Mouse (Mus musculus) intestine, embryonic 14.5 days (tissue): ENCODE results near the gene Hk2. TPM values are rescaled to one million over a fixed set of nuclear protein-coding genes. Genes with fewer than 3 reads are reported as not detected.

Source experiments
- ATAC-seq: fragments of 200-750 bp; cut with Nextera tagmentation; replicated peaks from 2 replicates; pipeline ENCODE4 v1.8.0; 2017; ENCODE audit warnings: low read depth, moderate number of reproducible peaks, moderate TSS enrichment, moderate library complexity; ENCODE audit not compliant: low FRiP score, low TSS enrichment
- DNase-seq: peaks from one replicate; pipeline ENCODE4 v3.0.0-alpha.2; 2018; ENCODE audit warnings: low spot score
- H3K27ac ChIP-seq: fragments of 300-500 bp; sonication (generic); 2 replicates; pipeline ENCODE4 v1.5.1; 2014; ENCODE audit warnings: low read depth, mild to moderate bottlenecking, control low read depth
- H3K27me3 ChIP-seq: fragments of 300-500 bp; sonication (generic); replicated peaks from 2 replicates; pipeline ENCODE4 v1.6.1; 2014; ENCODE audit warnings: low read length, control low read depth; ENCODE audit not compliant: control insufficient read depth, insufficient read depth
- H3K36me3 ChIP-seq: fragments of 300-500 bp; sonication (generic); 2 replicates; pipeline ENCODE4 v1.6.1; 2014; ENCODE audit warnings: low read length, control low read depth; ENCODE audit not compliant: control insufficient read depth, insufficient read depth
- H3K4me1 ChIP-seq: fragments of 300-500 bp; sonication (generic); replicated peaks from 2 replicates; pipeline ENCODE4 v1.6.1; 2014; ENCODE audit warnings: low read length, control low read depth, mixed read lengths; ENCODE audit not compliant: control insufficient read depth, insufficient read depth
- H3K4me2 ChIP-seq: fragments of 300-500 bp; sonication (generic); 2 replicates; pipeline ENCODE4 v1.6.1; 2014; ENCODE audit warnings: low read length
- H3K4me3 ChIP-seq: fragments of 300-500 bp; sonication (generic); 2 replicates; pipeline ENCODE4 v1.5.1; 2014; ENCODE audit warnings: low read depth, low read length, control low read depth, mixed read lengths
- H3K9ac ChIP-seq: fragments of 300-500 bp; sonication (generic); 2 replicates; pipeline ENCODE4 v1.6.1; 2014; ENCODE audit warnings: mild to moderate bottlenecking, low read length
- H3K9me3 ChIP-seq: fragments of 300-500 bp; sonication (generic); 2 replicates; pipeline ENCODE4 v1.6.1; 2016; ENCODE audit warnings: low read length, control low read depth; ENCODE audit not compliant: control insufficient read depth
- WGBS: fragments of 180-500 bp; shearing (Covaris S2); extraction: QIAGEN DNeasy Blood & Tissue Kit; methylation state at CpG from one replicate; pipeline ENCODE4 v1.1.7; 2014; 5-methylcytosine and 5-hydroxymethylcytosine counted together
- polyA plus RNA-seq: library from polyadenylated mRNA; unstranded; fragments of >200 nt; fragmentation: Nextera tagmentation; extraction: Ambion mirVana; gene quantifications from 2 replicates; pipeline ENCODE4 v1.2.1, GENCODE M21; 2014

Gene Hk2
- polyA plus RNA-seq, 1 experiment from 2014 or later: 32.3 TPM

GRCm38 (mm10) chr6:82716126-82716525, 58.1 kb downstream of the Hk2 start:
- H3K36me3 ChIP-seq: no peaks in the 10 kb centered on the region
- H3K9me3 ChIP-seq: 0 out of 2 replicates have a peak, but pooled peaks cover 3% of the 10 kb centered on the region
- no peak for DNase-seq
- no peaks in the 10 kb centered on the region for H3K4me1 ChIP-seq
- H3K27ac ChIP-seq: 0 out of 2 replicates have a peak overlapping the region, but pooled peaks have one; percentile 27
- no peak overlapping the region for H3K4me2 ChIP-seq
- no peak for ATAC-seq
- no peaks in the 10 kb centered on the region for H3K27me3 ChIP-seq
- H3K9ac ChIP-seq: no peak overlapping the region
- 62% methylated on average over 4 of the region's 4 CpGs for WGBS
- no peak overlapping the region for H3K4me3 ChIP-seq

DNA sequence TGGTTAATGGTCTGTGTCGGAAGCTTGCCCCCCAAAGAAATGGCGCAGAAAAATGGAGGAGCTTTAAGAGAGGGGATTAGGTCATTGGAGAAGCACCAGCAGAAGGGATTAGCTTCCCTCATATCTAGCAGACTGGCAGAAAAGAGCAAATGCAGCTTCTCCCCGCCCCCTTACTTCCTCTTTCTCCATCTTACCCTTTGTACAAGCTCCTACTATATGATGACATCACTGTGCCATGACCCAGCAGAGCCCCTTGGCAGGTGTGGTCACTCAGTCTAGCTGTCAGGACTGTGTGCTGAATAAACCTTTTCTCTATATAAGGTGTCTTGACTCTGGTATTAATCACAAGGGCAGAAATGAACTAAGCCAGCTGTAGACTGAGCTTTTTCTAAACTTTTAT, 58.6 kb downstream of the Hk2 start:
- H3K4me1 ChIP-seq: no peaks in the 10 kb centered on the region
- H3K27ac ChIP-seq: 0 out of 2 replicates have a peak overlapping the region, but pooled peaks have one; percentile 27
- no peak overlapping the region for H3K4me3 ChIP-seq
- DNase-seq (no peak), ATAC-seq (peak; percentile 42; the same call in 1 of the 2 replicates)
- WGBS: 77% methylated on average over 3 of the region's 3 CpGs
- no peak overlapping the region for H3K4me2 ChIP-seq
- no peaks in the 10 kb centered on the region for H3K27me3 ChIP-seq
- 0 out of 2 replicates have a peak, but pooled peaks cover 3% of the 10 kb centered on the region for H3K9me3 ChIP-seq
- no peak overlapping the region for H3K9ac ChIP-seq
- no peaks in the 10 kb centered on the region for H3K36me3 ChIP-seq

GRCm38 (mm10) chr6:82715253-82715652, 59.0 kb downstream of the Hk2 start:
- Histone ChIP-seq H3K36me3 (no peaks in the 10 kb centered on the region), H3K4me2 (no peak overlapping the region), H3K27ac (0 out of 2 replicates have a peak overlapping the region, but pooled peaks have one; percentile 1), H3K4me1 (no peaks in the 10 kb centered on the region), H3K9ac (no peak overlapping the region), H3K9me3 (0 out of 2 replicates have a peak, but pooled peaks cover 3% of the 10 kb centered on the region), H3K27me3 (no peaks in the 10 kb centered on the region), H3K4me3 (no peak overlapping the region)
- ATAC-seq (no peak), DNase-seq (no peak)
- 86% methylated on average over 6 of the region's 6 CpGs for WGBS

- Histone ChIP-seq H3K27me3 (no peaks in the 10 kb centered on the region), H3K9me3 (0 out of 2 replicates have a peak, but pooled peaks cover 3% of the 10 kb centered on the region), H3K9ac (no peak overlapping the region), H3K36me3 (no peaks in the 10 kb centered on the region), H3K4me2 (no peak overlapping the region), H3K4me3 (no peak overlapping the region), H3K27ac (peak overlapping the region; percentile 1; the same call in 1 of the 2 replicates), H3K4me1 (no peaks in the 10 kb centered on the region)
- ATAC-seq (no peak), DNase-seq (no peak)
- 71% methylated on average over 5 of the region's 5 CpGs for WGBS
Measured at GRCm38 (mm10) chr6:82714841-82715240, 59.4 kb downstream of the Hk2 start.

DNA sequence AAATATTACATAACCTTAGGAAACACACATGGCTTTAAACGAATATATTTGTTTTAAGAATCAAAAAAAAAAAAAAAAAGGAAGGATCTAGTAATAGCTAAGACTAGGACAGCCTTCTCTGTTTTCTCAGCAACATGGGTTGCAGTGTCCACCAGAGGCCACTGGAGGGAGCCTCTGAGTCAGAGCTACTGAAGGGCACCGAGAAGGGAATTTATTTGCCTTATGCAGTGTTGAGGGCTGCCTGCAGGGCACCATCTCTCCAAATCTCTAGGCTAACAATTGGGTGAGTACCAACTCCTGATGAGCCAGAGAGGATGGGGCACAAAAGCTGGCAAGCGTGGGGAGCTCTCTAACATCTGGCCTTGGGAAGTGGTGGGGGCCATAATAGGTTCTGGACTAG, 60.0 kb downstream of the Hk2 start:
- peak; percentile 72 for ATAC-seq
- Histone ChIP-seq H3K27ac (peak overlapping the region; percentile 1; the same call in 1 of the 2 replicates), H3K36me3 (no peaks in the 10 kb centered on the region), H3K9me3 (0 out of 2 replicates have a peak, but pooled peaks cover 3% of the 10 kb centered on the region), H3K4me3 (no peak overlapping the region), H3K9ac (no peak overlapping the region), H3K4me2 (no peak overlapping the region), H3K4me1 (no peaks in the 10 kb centered on the region), H3K27me3 (no peaks in the 10 kb centered on the region)
- DNase-seq: peak; percentile 88
- WGBS: 16% methylated on average over 3 of the region's 3 CpGs

- Histone ChIP-seq H3K4me1 (no peaks in the 10 kb centered on the region), H3K27ac (no peak overlapping the region), H3K36me3 (no peaks in the 10 kb centered on the region), H3K9ac (no peak overlapping the region), H3K27me3 (no peaks in the 10 kb centered on the region), H3K9me3 (no peaks in the 10 kb centered on the region), H3K4me3 (no peak overlapping the region), H3K4me2 (no peak overlapping the region)
- no peak for ATAC-seq
- WGBS: 72% methylated on average over 3 of the region's 3 CpGs
- DNase-seq: no peak
Measured at GRCm38 (mm10) chr6:82707742-82708141, 66.5 kb downstream of the Hk2 start.

- Histone ChIP-seq H3K9me3 (no peaks in the 10 kb centered on the region), H3K27ac (no peak overlapping the region), H3K27me3 (no peaks in the 10 kb centered on the region), H3K9ac (no peak overlapping the region), H3K4me2 (no peak overlapping the region), H3K36me3 (no peaks in the 10 kb centered on the region), H3K4me1 (no peaks in the 10 kb centered on the region), H3K4me3 (no peak overlapping the region)
- ATAC-seq (no peak), DNase-seq (no peak)
- WGBS: 92% methylated on average over 10 of the region's 10 CpGs
Measured at GRCm38 (mm10) chr6:82707241-82707640, 67.0 kb downstream of the Hk2 start.

- H3K4me3 ChIP-seq: no peak within 1 kb of the TSS
- no peaks in the 10 kb centered on the region for H3K27me3 ChIP-seq
- WGBS: 74% methylated on average over 5 of the region's 5 CpGs
- H3K4me2 ChIP-seq: no peak within 1 kb of the TSS
- no peak within 1 kb of the TSS for H3K9ac ChIP-seq
- ATAC-seq (no peak), DNase-seq (no peak)
- H3K9me3 ChIP-seq: no peaks in the 10 kb centered on the region
- no peaks in the 10 kb centered on the region for H3K36me3 ChIP-seq
- H3K4me1 ChIP-seq: no peaks in the 10 kb centered on the region
- H3K27ac ChIP-seq: no peak within 1 kb of the TSS
Measured at GRCm38 (mm10) chr6:82705221-82705620, 69.0 kb downstream of the Hk2 start, which contains the start of gene Pole4. Gene Pole4, minus strand, starts transcription at chr6:82705365.

DNA sequence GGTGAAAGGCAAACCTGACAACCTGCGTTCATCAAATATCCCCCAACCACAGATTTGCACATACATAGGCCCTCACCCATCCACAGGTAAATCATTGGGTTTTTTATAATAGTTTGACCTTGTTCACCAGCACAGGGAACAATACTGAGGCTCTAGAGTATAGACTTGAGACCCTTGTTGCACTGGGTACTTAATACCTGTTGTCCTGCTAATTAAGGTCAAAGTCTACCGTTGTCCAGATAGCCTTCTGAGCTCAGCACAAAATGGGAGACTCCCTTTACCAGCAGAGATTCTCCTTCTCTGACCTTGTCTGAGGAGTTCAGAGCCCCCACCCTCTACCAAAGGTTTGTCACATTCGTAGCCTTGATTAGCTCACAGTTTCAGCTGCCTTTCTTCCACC, 70.5 kb downstream of the Hk2 start:
- no peak overlapping the region for H3K27ac ChIP-seq
- no peaks in the 10 kb centered on the region for H3K9me3 ChIP-seq
- no peak overlapping the region for H3K4me3 ChIP-seq
- H3K36me3 ChIP-seq: no peaks in the 10 kb centered on the region
- no peak overlapping the region for H3K9ac ChIP-seq
- DNase-seq (no peak), ATAC-seq (no peak)
- H3K27me3 ChIP-seq: no peaks in the 10 kb centered on the region
- no peaks in the 10 kb centered on the region for H3K4me1 ChIP-seq
- no peak overlapping the region for H3K4me2 ChIP-seq
- 93% methylated on average over 3 of the region's 3 CpGs for WGBS
